Mouse (Mus musculus) hindbrain, embryonic 16.5 days (tissue): ENCODE measurements at regions not wholly inside any gene's neighbourhood (a gene's known extent, or its start where the extent isn't known, plus 50 kb on each side); places are given as distances from the start of the nearest gene placed in this dataset.

ENCODE experiments used
- ATAC-seq: fragments of 200-750 bp; cut with Nextera tagmentation; 2 replicates; pipeline ENCODE4 v1.8.0; 2017; ENCODE audit warnings: moderate TSS enrichment, moderate library complexity
- H3K27ac ChIP-seq: fragments of 300-500 bp; sonication (generic); 2 replicates; pipeline ENCODE4 v1.5.1; 2014; ENCODE audit warnings: low read depth, mild to moderate bottlenecking, control low read depth, low read length, moderate library complexity
- H3K27me3 ChIP-seq: fragments of 300-500 bp; sonication (generic); replicated peaks from 2 replicates; pipeline ENCODE4 v1.6.1; 2014; ENCODE audit warnings: low read length; ENCODE audit not compliant: control insufficient read depth, insufficient read depth
- H3K36me3 ChIP-seq: fragments of 300-500 bp; sonication (generic); 2 replicates; pipeline ENCODE4 v1.6.1; 2014; ENCODE audit warnings: mild to moderate bottlenecking, low read length, moderate library complexity, mixed read lengths; ENCODE audit not compliant: control insufficient read depth, insufficient read depth
- H3K4me1 ChIP-seq: fragments of 300-500 bp; sonication (generic); 2 replicates; pipeline ENCODE4 v1.6.1; 2014; ENCODE audit warnings: low read depth, low read length; ENCODE audit not compliant: control insufficient read depth, insufficient read depth
- H3K4me2 ChIP-seq: fragments of 300-500 bp; sonication (generic); 2 replicates; pipeline ENCODE4 v1.6.1; 2014; ENCODE audit warnings: mild to moderate bottlenecking, low read length, control low read depth, moderate library complexity
- H3K4me3 ChIP-seq: fragments of 300-500 bp; sonication (generic); 2 replicates; pipeline ENCODE4 v1.5.1; 2014; ENCODE audit warnings: mild to moderate bottlenecking, low read length, control low read depth, moderate library complexity
- H3K9ac ChIP-seq: fragments of 300-500 bp; sonication (generic); 2 replicates; pipeline ENCODE4 v1.6.1; 2014; ENCODE audit warnings: low read depth, mild to moderate bottlenecking, control low read depth, low read length, moderate library complexity
- H3K9me3 ChIP-seq: fragments of 300-500 bp; sonication (generic); 2 replicates; pipeline ENCODE4 v1.6.1; 2014; ENCODE audit warnings: mild to moderate bottlenecking, low read length, moderate library complexity; ENCODE audit not compliant: control insufficient read depth
- WGBS: fragments of 180-500 bp; shearing (Covaris S2); extraction: QIAGEN DNeasy Blood & Tissue Kit; methylation state at CpG from one replicate; pipeline ENCODE4 v1.1.7; 2014; 5-methylcytosine and 5-hydroxymethylcytosine counted together

- 95% methylated on average over 11 of the region's 11 CpGs for WGBS
- no peak overlapping the region for H3K27ac ChIP-seq
Measured at GRCm38 (mm10) chr14:60517891-60518290, 115.9 kb upstream of the Spata13 start.

GRCm38 (mm10) chr14:60523010-60523409, 110.8 kb upstream of the Spata13 start:
- H3K27ac ChIP-seq: no peak overlapping the region
- no peak overlapping the region for H3K9ac ChIP-seq
- no peak overlapping the region for H3K4me2 ChIP-seq
- WGBS: 59% methylated on average over 1 of the region's 1 CpGs
- H3K9me3 ChIP-seq: no peaks in the 10 kb centered on the region
- no peak overlapping the region for H3K4me3 ChIP-seq
- no peaks in the 10 kb centered on the region for H3K27me3 ChIP-seq
- no peaks in the 10 kb centered on the region for H3K4me1 ChIP-seq
- ATAC-seq: no peak
- H3K36me3 ChIP-seq: no peaks in the 10 kb centered on the region

More at GRCm38 (mm10) chr14:60517891-60518290, 115.9 kb upstream of the Spata13 start:
- Histone ChIP-seq H3K9ac (no peak overlapping the region), H3K4me2 (no peak overlapping the region), H3K4me3 (no peak overlapping the region), H3K27me3 (no peaks in the 10 kb centered on the region), H3K4me1 (no peaks in the 10 kb centered on the region; the same call in 1 of the 2 replicates), H3K36me3 (no peaks in the 10 kb centered on the region), H3K9me3 (no peaks in the 10 kb centered on the region)
- ATAC-seq: no peak

DNA sequence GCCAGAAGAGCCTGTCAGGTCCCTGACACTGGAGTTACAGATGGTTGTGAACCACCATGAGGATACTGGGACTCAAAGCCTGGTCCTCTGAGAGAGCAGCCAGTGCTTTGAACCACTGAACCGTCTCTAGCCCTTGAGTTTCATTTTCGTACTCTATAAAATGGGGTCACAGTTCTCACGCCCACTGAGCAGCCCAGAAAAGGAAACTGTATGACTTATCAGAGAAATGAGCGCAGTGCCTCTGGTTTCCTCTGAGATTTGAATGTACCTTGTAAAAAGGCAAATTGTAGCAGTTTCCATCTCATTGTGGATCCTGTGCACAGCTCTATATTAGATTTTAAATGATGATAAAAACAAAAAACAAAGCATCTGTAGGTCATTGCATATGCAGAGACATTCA, 108.9 kb upstream of the Spata13 start:
- H3K4me3 ChIP-seq: no peak overlapping the region
- peaks cover 6% of the 10 kb centered on the region; the same call in 1 of the 2 replicates for H3K4me1 ChIP-seq
- H3K9ac ChIP-seq: no peak overlapping the region
- H3K27ac ChIP-seq: no peak overlapping the region
- no peaks in the 10 kb centered on the region for H3K36me3 ChIP-seq
- WGBS: 80% methylated on average over 4 of the region's 4 CpGs
- no peaks in the 10 kb centered on the region for H3K27me3 ChIP-seq
- no peak for ATAC-seq
- no peak overlapping the region for H3K4me2 ChIP-seq
- H3K9me3 ChIP-seq: no peaks in the 10 kb centered on the region

DNA sequence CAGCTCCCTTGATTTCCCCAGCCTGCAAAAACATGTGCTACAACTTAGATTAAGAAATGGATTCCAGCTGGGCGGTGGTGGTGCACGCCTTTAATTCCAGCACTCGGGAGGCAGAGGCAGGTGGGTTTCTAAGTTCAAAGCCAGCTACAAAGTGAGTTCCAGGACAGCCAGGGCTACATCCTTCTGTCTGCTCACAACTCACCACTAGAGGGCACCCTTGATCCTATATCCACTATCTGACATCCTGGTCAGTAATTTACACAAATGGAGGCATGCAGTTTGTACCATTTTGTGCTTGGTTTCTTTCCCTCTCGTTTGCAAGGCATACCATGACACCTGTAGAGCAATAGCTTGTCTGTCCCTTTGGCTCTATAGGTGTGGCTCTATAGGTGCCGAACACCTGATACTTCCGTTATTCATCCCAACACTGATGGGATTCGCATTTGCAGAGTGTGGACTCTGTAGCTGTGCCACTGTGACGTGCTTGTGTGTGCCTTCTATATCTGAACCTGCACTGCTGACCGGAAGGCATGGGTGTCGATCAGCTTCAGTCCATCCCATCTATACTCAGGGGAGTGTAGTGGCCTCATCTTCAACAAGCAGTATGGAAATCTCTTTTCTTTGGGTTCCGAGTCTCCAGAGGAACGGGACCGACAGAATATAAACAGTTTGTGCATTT, 108.4 kb upstream of the Spata13 start:
- Histone ChIP-seq H3K9ac (no peak overlapping the region), H3K36me3 (no peaks in the 10 kb centered on the region), H3K4me2 (no peak overlapping the region), H3K4me3 (no peak overlapping the region), H3K27me3 (no peaks in the 10 kb centered on the region), H3K27ac (no peak overlapping the region), H3K9me3 (no peaks in the 10 kb centered on the region), H3K4me1 (peaks cover 8% of the 10 kb centered on the region; the same call in 1 of the 2 replicates)
- peak; percentile 66 for ATAC-seq
- WGBS: 71% methylated on average over 13 of the region's 13 CpGs

- H3K9ac ChIP-seq: no peak overlapping the region
- ATAC-seq: no peak
- no peaks in the 10 kb centered on the region for H3K36me3 ChIP-seq
- 71% methylated on average over 3 of the region's 3 CpGs for WGBS
- no peak overlapping the region for H3K27ac ChIP-seq
- H3K27me3 ChIP-seq: no peaks in the 10 kb centered on the region
- H3K4me3 ChIP-seq: no peak overlapping the region
- H3K4me2 ChIP-seq: no peak overlapping the region
- no peaks in the 10 kb centered on the region for H3K9me3 ChIP-seq
- peaks cover 9% of the 10 kb centered on the region; the same call in 1 of the 2 replicates for H3K4me1 ChIP-seq
Measured at GRCm38 (mm10) chr14:60525979-60526378, 107.8 kb upstream of the Spata13 start.

GRCm38 (mm10) chr14:60526832-60527231, 107.0 kb upstream of the Spata13 start:
- H3K4me3 ChIP-seq: no peak overlapping the region
- no peaks in the 10 kb centered on the region for H3K9me3 ChIP-seq
- no peaks in the 10 kb centered on the region for H3K36me3 ChIP-seq
- 82% methylated on average over 10 of the region's 10 CpGs for WGBS
- no peak overlapping the region for H3K4me2 ChIP-seq
- H3K9ac ChIP-seq: no peak overlapping the region
- no peak for ATAC-seq
- H3K27me3 ChIP-seq: no peaks in the 10 kb centered on the region
- peaks cover 9% of the 10 kb centered on the region; the same call in 1 of the 2 replicates for H3K4me1 ChIP-seq
- H3K27ac ChIP-seq: no peak overlapping the region

GRCm38 (mm10) chr14:60527951-60528350, 105.8 kb upstream of the Spata13 start:
- no peak overlapping the region for H3K27ac ChIP-seq
- WGBS: 94% methylated on average over 5 of the region's 5 CpGs
- no peak overlapping the region for H3K4me3 ChIP-seq
- ATAC-seq: no peak
- no peak overlapping the region for H3K9ac ChIP-seq
- H3K4me2 ChIP-seq: no peak overlapping the region
- H3K36me3 ChIP-seq: no peaks in the 10 kb centered on the region
- H3K9me3 ChIP-seq: no peaks in the 10 kb centered on the region
- no peaks in the 10 kb centered on the region for H3K27me3 ChIP-seq
- H3K4me1 ChIP-seq: peaks cover 9% of the 10 kb centered on the region; the same call in 1 of the 2 replicates

GRCm38 (mm10) chr14:60528520-60528919, 105.3 kb upstream of the Spata13 start:
- H3K9me3 ChIP-seq: no peaks in the 10 kb centered on the region
- peaks cover 11% of the 10 kb centered on the region; the same call in 1 of the 2 replicates for H3K4me1 ChIP-seq
- no peaks in the 10 kb centered on the region for H3K27me3 ChIP-seq
- H3K4me3 ChIP-seq: no peak overlapping the region
- no peaks in the 10 kb centered on the region for H3K36me3 ChIP-seq
- no peak overlapping the region for H3K4me2 ChIP-seq
- H3K9ac ChIP-seq: no peak overlapping the region
- WGBS: 90% methylated on average over 7 of the region's 7 CpGs
- no peak overlapping the region for H3K27ac ChIP-seq
- ATAC-seq: no peak

DNA sequence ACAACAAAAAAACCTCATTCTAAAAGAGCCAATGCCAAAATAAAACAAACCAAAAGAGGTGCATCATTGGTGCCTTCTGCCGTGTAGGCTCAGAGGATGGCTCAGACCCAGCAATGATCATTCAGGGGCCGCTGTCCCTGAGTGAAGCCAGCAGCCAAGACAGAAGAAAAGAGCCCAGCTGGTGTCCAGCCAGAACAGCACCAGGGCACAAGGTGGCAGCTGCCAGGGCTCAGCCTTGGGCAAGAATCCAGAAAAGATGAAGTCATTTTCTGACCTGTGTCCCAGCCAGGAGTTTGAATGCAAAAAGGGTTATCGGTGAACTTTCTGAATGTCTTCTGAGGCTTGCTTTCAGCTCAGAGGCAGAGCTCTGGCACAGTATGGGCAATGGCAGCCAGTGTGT, 104.8 kb upstream of the Spata13 start:
- H3K4me3 ChIP-seq: no peak overlapping the region
- H3K4me1 ChIP-seq: peaks cover 16% of the 10 kb centered on the region; the same call in 1 of the 2 replicates
- H3K9ac ChIP-seq: no peak overlapping the region
- H3K27me3 ChIP-seq: no peaks in the 10 kb centered on the region
- WGBS: 33% methylated on average over 3 of the region's 3 CpGs
- no peak overlapping the region for H3K27ac ChIP-seq
- no peak overlapping the region for H3K4me2 ChIP-seq
- no peaks in the 10 kb centered on the region for H3K9me3 ChIP-seq
- H3K36me3 ChIP-seq: no peaks in the 10 kb centered on the region
- peak; percentile 78 for ATAC-seq
